Mouse (Mus musculus) gastrocnemius, adult 8-10 months (tissue): ENCODE data around the gene Gm17364. TPM values are rescaled to one million over a fixed set of nuclear protein-coding genes. Genes with fewer than 3 reads are reported as not detected.

ENCODE experiments used
- total RNA-seq, 4 experiments: library from RNA; stranded (reverse); gene quantifications; 2 replicates each; pipeline ENCODE4 v1.2.4; 2022

The Gm17364 gene
- total RNA-seq, 4 experiments from 2014 or later, result not detected

Other genes with a start within 250 kb of the Gm17364 start
- gene Mak, start 194.3 kb downstream of the Gm17364 start, total RNA-seq, result not detected
- not detected for gene Gcm2, start 162.9 kb downstream of the Gm17364 start, total RNA-seq
- gene Sycp2l, start 159.7 kb downstream of the Gm17364 start, total RNA-seq, result not detected
- under 1 TPM in 2 of 4 experiments, not detected in 2; 0.09 to 0.11 TPM for gene Elovl2, start 53.6 kb downstream of the Gm17364 start, total RNA-seq
- 10 to 100 TPM; 37.3 to 49.1 (median 39.6) TPM for gene Smim13, start 24.1 kb downstream of the Gm17364 start, total RNA-seq
- 1 to 10 TPM; 2.0 to 7.9 (median 2.4) TPM for gene Nedd9, start 213.4 kb upstream of the Gm17364 start, total RNA-seq